Mouse (Mus musculus) gastrocnemius, postnatal 25 days (tissue): ENCODE data around the gene Chd4. TPM values are rescaled to one million over a fixed set of nuclear protein-coding genes. Genes with fewer than 3 reads are reported as not detected.
A peak's percentile ranks its signal among the peaks of the same experiment; 100 is the strongest.

Experiments used
- DNase-seq: peaks from one replicate; pipeline ENCODE4 v3.0.0; 2022
- total RNA-seq, 2 experiments: library from RNA; stranded (reverse); gene quantifications; 1 replicate in 1 of 2; 2 replicates in 1 of 2; pipeline ENCODE4 v1.2.3; 2021

Chd4 gene
- total RNA-seq, 2 experiments from 2014 or later, result 67.8 to 72.6 TPM

DNA sequence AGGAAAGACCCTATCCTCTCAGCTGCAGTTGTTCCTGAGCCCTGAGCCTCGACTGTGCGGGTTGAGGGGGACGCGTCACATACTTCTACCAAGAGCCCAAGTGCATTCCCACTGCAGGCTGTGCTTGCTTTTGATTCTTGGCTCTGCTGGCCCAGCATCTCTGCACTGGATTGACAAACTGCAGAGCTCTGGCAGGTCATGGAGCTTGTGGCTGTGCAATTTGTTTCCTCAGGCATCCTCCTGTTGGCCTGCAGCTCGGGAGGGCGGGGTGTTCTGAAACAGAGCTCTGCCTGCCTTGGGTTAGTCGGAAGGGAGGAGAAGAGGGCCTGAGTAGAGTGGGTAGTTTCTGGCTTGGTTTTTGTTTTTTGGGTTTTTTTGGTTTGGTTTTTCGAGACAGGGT lies 46.7 kb downstream of the Chd4 start:
- DNase-seq, result no peak

- no peak for DNase-seq
Observed at GRCm38 (mm10) chr6:125143128-125143527, 47.3 kb downstream of the Chd4 start.

DNA sequence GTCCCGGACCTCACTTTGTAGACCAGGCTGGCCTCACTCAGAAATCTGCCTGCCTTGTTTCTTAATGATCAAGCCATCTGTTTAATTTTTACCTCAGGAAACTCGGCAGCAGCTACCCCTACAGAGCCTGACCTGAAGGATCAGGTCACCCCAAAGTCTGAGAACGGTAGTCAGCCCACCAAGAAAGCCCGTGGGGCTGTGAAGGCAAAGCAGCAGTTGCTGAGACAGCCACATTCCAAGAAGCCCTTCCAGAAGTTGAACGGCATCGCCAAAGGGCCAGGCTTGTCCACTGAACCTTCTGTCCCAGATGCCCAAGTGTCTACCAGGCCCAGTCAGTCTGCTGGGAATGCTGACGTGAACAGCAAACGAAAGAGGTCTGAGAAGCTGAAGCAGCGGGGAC lies 48.1 kb downstream of the Chd4 start:
- DNase-seq, result no peak

DNA sequence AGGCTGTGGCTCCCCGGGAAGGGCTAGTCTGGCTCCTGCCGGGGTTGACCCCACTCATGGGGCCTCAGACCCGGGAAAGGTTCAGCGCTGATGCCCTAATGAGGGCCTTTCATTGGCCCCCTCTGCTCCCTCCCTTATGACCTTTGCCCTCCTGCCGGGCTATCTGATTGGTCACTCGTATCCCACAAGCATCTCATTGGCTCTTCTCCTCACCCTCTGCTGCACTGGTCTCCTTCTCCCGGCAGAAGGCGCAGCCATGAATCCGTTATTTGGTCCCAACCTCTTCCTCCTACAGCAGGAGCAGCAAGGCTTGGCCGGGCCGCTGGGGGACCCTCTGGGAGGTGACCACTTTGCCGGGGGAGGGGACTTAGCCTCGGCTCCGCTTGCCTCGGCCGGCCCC lies 49.2 kb downstream of the Chd4 start, which contains the start of gene Iffo1:
Gene Iffo1, plus strand, starts transcription at position 241 of the 400 bp plus-strand sequence.
- DNase-seq, result peak; percentile 92

GRCm38 (mm10) chr6:125145479-125145951 lies 49.7 kb downstream of the Chd4 start:
- DNase-seq, result no peak

DNA sequence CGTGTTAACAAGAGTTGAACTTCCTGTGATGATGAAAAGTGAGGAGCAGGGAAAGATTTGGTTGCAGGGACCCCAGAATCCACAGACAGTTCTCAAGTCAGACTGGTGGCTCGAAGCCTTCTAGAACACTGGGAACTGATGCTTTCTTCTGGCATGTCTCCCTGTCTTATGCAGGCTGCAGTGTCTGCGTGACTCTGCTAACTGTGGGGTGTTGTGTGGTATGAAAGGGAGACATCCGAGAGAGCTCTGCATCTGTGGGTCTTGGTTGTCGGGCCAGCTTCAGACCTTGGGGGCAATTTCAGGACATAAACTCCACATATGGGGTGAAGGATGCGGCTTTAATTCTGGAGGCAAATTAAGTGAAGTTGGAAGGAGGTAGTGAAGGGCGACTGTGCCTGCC lies 50.4 kb downstream of the Chd4 start:
- no peak for DNase-seq

GRCm38 (mm10) chr6:125146797-125147196 lies 51.0 kb downstream of the Chd4 start:
- DNase-seq, result peak; percentile 52

GRCm38 (mm10) chr6:125147329-125147728 lies 51.5 kb downstream of the Chd4 start:
- DNase-seq, result peak; percentile 38

DNA sequence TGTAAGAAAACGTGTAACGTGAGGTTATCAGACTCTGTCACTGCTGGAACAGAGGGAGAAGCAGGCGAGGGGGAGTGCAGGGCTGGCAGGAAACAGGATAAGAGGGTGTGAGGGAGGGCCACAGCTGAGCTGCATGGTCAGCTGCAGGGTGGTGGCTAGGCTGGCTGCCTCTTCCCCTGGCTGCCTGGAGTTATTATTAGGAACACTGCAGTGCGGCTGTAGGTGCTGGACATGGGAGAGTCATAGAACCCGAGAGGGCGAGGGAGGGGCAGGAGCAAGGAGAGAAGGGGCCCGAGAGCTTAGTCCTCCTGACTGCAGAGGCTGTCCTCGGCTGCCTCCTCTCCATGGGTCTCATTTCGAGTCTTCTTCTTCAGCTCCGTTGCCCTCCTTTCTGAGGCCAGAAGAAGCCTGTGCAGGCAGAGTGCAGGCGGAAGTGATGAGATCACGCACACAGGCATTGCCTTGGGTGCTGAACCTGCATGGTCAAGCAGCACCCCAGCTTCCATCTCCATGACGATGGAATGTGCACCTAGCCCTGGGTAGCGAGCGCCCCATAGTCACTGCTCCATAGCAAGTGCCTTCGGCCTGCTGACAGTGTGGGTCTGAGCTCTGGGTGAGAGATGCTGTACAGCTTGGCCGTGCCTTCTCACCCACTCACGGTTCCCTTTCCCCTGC lies 52.6 kb downstream of the Chd4 start:
- peak; percentile 81 for DNase-seq

- DNase-seq, result peak; percentile 88
Observed at GRCm38 (mm10) chr6:125148926-125149568, 53.3 kb downstream of the Chd4 start.

GRCm38 (mm10) chr6:125149569-125149950 lies 53.8 kb downstream of the Chd4 start:
- no peak for DNase-seq

DNA sequence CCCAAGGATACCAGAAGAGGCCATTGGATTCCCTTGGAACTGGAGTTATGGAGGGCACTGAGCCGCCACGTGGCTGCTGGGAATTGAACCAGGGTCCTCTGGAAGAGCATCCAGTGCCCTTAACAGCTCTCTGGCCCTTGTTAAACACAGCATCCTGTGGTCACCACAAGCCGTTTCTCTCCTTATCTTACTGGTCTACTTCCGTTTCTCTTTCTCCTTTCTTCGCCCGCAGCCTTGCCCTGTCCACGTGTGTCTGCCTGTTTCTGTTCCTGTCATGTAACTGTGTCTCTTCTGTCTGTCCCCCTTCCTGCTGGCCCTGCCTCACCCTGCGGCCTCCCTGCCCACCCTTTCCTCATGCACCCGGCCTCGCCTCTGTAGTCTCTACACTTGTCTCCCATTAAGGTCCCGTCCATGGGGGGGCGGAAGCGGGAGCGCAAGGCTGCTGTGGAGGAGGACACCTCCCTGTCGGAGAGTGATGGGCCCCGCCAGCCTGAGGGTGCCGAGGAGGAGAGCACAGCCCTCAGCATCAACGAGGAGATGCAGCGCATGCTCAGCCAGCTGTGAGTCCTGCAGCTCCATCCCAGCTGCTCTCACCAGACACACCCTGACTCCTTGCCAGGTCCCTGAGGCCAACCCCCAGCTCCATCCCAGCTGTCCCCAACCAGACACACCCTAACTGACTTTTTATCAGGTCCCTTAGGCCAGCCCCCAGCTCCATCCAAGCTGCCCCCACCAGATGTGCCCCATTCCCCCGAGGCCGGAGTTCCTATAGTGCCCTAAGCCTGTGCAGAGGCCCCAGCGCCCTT lies 56.6 kb downstream of the Chd4 start:
- peak; percentile 76 for DNase-seq

DNA sequence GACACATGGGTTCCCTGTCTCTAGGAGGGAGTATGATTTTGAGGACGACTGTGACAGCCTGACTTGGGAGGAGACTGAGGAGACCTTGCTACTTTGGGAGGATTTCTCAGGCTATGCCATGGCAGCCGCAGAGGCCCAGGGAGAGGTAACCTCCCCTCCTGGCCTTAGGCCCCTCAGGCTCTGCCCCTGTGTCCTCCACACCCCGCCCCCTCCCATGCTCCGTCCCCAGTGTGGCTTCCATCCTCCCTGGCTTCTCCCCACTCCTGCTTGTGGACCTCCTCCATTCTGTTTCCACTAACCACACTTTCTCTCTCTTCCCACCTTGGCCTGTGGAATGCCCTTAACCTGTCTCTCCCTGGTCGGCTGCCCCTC lies 57.2 kb downstream of the Chd4 start:
- no peak for DNase-seq

DNA sequence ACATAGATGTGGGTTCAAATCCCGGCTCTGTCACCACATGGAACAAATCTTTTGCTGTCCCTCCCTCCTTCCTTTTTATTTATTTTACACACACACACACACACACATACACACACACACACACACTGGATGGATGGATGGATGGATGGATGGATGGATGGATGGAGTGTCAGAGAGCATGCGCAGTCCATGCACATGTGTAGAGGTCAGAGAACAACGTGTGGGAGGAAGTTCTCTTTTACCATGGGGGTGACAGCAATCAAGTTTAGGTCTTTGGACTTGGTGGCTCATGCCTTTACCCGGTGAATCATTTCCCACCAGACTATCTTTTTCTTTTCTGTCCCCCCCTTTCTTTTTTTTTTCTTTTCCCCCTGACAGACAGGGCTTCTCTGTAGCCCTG lies 57.9 kb downstream of the Chd4 start:
- DNase-seq, result no peak

DNA sequence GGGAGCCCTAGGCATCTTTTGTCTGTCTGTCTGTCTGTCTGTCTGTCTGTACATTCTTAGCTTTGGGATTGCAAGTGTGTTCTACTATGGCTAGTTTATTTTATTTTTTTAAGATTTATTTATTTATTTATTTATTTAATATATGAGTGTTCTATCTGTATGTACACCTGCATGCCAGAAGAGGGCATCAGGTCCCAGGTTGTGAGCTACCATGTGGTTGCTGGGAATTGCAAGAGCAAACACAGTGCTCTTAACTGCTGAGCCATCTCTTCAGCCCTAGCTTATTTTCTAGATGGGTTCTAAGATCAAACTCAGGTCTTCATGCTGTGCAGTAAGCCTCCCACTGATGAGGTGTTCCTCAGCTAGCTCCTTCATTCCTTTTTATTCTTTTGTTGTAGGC lies 58.8 kb downstream of the Chd4 start:
- no peak for DNase-seq

- no peak for DNase-seq
Observed at GRCm38 (mm10) chr6:125155262-125155661, 59.5 kb downstream of the Chd4 start.

GRCm38 (mm10) chr6:125156491-125156890 lies 60.7 kb downstream of the Chd4 start:
- DNase-seq, result no peak

DNA sequence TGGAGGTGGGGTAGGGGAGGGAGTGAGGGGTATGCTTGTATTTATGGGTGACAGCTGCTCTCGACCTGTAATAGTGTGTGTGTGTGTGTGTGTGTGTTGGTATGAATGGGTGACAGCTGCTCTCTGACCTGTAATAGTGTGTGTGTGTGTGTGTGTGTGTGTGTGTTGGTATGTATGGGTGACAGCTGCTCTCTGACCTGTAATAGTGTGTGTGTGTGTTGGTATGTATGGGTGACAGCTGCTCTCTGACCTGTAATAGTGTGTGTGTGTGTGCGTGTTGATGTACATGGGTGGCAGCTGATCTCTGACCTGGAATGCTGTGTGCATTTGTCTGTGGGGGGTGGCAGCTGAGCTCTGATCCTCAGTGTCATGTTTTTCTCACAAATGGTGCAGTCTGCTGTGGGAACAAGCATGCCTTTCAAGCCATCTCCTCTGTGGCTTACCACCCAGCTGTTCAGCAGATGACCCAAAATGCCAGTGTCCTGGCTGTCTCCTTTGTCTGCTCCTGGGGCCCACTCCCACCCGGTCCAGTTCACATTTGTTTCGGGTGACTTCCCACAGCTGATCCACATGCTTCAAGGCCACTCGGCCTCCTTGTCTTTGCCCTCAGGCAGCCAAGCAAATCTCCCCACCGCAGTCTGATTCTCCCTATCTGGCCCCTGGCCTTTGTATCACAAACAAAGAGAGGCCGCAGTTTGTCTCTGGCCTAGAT lies 61.3 kb downstream of the Chd4 start:
- DNase-seq, result no peak

DNA sequence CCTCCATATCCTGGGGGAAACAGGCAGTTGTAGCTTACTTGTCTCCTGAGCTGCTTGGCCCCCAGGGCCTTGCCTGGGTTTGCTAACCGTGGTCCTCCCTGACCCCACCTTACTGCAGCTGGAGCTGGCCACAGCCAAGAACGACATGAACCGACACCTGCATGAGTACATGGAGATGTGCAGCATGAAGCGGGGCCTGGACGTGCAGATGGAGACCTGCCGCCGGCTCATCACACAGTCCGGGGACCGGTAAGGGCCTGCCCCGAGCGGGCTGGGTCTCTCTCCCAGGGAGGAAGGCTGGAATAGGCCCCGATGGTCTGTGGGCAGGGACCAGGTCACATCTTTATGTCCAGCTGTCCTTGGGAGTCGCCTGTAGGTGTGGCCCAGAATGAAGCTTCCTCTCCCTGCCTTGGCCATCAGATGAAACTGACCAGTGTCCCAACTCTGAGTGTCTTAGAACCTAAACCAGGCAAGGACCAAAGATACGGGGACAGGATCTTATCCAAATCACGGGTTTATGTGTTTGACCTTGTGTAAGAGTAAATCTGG lies 63.2 kb downstream of the Chd4 start:
- DNase-seq, result no peak

DNA sequence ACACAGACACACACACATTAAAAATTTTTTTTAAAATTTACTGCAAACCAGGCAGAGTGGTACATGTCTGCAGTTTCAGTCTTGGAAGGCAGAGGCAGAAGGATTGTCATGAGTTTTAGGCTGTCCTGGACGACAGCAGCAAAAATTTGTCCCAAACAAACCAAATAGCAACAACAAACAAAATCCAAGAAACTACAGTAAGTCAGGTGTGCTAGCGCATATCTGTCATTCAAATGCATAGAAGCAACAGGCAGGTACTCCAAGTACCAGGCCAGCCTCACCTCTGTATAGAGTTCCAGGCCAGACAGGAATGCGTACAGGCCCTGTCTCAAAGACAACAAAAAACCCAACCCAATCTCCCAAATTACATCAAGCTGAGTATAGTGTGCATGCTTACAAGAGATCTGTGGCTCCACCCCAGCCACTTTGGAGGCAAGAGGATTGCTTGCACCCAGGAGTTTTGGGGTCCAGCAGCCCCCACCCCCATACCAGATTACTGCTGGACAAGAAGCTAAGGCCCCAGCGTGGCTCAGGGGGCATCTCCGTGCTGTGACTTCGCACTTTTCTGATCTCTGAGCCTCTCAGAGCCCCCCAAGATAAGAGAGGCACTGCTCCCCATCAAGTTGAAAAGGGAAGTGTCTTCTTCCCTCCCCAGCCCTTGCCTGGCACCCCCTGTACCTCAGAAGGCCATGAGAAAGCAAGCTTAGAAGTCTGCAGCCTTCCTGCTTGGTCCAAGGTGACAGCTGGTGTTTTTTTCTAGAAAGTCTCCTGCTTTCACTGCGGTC lies 64.2 kb downstream of the Chd4 start:
- DNase-seq, result no peak

DNA sequence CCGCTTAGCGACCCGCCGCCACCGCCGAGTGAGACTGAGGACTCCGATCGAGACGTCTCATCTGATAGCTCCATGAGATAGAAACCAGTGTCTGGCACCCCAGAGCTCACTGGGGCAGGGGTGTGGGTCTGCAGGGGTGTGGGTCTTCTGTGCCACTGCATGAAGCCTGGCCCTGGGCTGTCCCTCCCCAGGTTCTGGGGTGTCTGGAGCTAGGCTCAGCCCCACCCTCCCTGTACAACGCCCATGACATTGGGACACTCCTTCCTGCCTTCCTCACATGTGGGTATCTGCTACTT lies 64.7 kb downstream of the Chd4 start:
- no peak for DNase-seq
